Mouse (Mus musculus) brain, embryonic 18.5 days (tissue): ENCODE results near the gene Cdon.

Experiments
- DNase-seq: peaks from one replicate; pipeline ENCODE4 v3.0.0-alpha.2; 2012; ENCODE audit warnings: low read depth, low spot score

The Cdon gene

DNA sequence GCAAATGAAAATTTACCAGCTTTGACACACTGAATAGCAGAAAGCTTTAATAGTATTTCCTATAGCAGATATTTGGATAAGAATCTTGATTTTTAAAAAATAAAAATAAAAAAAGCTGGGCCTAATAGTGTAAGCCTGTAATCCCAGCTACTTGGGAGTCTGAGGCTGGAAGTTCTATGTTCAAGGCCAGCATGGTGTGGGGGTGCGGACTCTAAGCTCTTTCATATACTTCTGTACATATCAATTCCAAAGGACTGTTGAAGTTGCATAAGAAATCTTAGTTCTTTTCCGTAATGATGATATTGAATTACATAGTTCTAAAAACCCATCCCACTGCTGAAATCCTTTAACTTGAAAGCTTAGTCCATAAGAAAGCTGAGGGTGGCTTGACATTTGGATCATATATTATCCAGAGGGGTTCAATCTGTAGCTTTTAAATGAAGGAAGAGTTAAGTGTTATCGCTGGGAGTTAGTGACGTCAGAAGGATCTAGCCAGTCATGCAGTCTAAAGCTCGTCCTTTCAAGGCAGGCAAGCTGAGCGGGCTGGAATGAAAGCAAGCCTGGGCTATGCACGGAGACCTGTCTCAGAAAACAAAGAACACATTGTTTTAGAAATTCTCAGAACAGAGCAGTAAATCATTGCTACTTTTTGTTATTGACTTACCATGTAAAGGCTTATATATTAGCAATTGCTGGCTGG, 72.3 kb downstream of the Cdon start:
- DNase-seq = no peak

DNA sequence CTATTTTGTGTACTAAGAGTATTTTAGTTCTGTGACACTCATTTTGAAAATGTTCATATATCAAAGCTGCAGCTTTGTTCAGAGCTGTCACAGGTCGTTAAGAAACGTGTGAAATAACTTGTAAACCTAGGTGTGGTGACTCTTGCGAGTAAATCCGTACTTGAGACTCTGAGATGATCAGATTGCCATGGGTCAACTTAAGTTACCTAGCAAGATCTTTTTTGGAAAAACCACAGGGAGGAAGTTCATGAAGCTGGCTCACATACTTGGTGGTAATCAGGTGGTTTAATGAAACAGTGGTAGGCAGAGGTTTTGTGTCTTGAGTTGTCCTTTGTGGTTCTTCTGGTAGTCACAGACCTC, 72.8 kb downstream of the Cdon start:
- DNase-seq = no peak

DNA sequence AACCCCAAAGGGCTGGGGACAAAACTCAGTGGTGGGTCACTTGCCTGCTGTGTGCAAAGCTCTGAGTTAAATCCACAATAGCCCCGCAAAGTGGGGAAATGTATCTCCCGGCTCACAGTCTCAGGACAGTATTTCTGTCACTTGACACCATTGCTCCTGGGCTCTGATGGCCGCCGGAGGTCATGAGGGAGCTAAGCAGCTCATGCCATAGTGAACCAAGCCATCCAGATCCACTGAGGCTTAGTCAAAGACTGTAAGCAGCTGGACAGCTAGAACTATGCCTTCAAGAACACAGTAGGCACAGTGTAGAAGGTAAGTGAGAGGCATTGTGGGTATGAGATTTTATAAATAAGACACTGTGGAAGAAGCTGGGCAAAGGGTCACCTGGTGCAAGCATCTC, 74.0 kb downstream of the Cdon start:
- DNase-seq = no peak

DNA sequence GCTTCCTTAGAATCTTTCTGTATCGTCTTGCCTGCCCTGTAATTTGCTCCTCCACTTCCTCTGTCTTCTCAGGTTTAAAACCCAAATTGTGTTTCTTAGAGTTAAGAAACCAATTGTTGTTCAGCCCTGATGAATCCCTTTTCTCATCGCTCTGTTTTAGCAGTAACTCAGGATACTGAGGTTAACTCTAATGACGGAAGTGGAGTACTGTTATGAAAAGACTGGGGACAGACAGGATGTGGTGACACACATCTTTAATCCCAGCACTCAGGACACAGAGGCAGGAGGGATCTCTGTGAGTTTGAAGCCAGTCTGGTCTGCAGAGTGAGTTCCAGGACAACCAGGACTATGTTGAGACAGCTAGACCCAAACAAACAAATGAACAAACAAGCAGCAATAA, 74.5 kb downstream of the Cdon start:
- no peak for DNase-seq

DNA sequence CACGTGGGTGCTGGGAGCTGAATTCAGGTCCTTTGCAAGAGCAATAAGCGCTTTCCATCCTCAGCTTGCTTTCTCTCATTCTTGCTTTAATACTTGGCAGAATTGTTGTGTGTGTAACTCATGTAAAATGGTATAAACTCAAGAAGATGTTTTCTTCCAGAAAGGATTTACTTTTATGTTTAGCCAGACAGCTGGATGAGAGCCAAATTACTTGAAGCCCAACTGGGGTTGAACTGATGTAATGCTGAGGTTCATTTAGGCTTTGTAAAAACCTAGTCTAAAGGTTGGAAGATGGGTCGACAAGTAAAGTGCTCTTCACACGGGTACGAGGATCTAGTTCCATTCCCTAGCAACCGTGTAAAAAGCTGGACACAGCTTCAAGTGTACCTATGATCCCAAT, 79.0 kb downstream of the Cdon start:
- no peak for DNase-seq

DNA sequence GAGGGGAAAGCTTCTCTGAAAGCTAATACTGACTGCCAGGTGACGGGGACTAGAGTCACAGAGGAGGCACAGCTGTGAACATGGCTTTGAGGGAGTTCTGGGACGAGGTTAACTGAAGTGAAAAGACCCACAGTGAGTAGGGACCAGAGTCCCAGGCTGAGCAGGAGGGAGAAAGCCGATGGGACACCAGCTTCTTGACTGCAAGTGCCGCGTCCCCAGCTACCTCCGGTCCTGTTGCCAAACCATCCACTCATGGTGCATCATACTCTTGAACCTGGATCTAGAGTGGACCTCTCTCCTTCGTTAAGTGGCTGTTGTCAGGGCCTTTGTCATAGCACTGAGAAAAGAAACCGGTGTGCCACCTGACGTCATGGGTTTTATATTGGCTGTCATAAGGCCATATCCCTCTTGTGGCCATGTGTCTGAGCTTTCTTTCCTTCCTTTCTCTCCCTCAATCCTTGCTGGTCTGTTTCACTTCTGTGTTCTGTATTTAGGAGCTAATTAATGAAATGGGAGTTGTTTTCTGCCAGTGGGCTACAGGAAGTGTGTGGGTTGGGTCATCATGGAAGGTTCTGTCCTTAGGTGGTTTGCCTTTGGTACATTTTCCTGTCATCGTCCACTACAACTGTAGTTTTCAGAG, 81.6 kb downstream of the Cdon start:
- no peak for DNase-seq

DNA sequence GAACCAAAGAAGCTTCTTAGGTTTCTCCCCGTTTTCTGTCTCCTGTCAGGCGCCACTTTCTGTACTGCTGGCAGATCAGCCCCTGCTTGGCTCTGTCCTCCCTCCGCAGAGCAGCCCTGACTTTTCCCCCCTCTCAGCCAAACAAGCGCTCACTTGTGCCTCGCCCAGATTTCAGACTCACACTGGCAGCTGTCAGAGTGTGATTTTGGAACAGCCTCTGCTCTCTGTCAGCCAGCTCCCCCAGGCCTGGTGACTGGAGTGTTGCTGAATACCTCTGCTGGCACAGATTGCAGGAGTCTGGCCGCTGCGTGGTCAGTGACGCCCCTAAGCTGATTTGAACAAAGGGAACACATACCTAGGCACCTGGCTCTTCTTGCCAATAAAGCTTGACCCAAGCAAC, 87.3 kb downstream of the Cdon start:
- DNase-seq = peak; percentile 51

DNA sequence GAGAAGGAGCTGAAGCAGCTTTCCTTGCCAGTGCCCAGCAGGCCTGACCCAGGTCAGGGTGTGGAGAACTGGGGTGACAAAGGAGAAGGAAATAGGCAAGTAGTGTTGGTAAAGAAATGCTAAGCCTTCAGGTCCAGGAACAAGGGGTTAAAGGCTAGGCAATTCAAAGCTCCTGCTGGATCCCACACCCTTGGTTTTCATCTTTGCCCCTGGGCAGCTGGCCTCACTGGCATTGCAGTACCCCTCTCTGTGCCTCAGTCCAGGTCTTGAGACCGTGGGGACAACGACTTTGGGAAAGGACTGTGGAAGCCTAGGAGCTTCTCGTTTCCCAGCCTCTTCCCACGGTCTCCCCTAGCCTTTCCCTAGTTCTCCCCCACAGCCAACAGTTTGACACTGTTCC, 93.0 kb downstream of the Cdon start:
- DNase-seq = no peak

DNA sequence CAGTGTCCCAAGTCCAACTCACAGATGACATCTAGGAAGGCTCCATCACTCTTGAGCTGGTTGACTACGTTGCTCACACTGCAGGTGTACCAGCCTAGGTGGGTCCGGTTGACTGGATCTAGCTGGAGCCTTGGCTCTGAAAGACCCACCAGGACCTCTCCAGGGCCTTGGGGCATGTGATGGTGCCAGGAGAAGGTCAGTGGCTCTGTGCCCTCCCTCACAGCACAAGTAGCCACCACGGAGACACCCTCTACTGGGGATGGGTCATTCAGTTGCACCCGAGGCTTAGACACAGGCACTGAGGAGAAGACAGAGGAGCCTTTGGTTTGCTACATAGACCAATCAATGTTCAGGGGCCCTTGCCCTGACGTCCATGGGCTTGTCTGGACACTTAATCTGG, 95.3 kb downstream of the Cdon start:
- no peak for DNase-seq

DNA sequence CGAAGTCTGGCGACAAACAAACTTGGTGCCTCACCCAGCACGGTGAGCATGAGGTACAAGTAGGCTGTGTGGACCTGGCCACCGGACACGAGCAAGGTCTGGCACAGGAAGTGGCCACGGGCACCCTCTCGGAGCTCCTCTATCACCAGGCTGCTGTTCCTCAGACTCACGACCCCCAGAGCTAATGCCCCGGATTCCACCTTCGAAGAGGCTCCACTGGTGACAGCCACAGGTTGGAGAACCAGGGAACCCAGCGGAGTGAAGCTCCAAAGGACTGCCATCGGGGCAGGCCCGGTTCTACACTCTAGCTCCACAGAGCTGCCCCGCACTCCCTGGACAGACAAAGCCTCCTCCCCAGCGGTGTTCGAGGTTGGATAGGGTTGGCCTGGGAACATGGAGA, 95.8 kb downstream of the Cdon start:
- DNase-seq = no peak

DNA sequence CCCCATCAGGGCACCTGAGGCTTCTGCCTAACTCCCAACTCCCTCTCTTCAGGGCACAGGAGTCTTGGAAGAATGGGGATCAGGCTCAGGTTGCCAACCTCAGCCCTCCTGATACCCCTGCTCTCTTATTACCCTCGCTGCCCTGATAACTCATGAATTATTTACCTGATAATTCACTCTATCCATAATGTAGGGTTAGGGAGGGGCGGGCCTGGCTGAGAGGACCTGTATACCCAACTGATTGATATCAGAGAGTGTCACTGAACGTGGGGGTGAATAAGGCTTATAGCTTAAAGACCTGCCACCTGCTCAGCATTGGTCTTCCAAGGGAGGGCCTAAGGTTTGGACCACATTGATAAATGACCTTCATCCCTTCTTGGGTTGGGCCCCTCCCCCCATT, 97.2 kb downstream of the Cdon start, which contains the start of gene Gm1113:
TSS of gene Gm1113 (minus strand) at position 101 of the 400 bp plus-strand sequence.
- DNase-seq = no peak

DNA sequence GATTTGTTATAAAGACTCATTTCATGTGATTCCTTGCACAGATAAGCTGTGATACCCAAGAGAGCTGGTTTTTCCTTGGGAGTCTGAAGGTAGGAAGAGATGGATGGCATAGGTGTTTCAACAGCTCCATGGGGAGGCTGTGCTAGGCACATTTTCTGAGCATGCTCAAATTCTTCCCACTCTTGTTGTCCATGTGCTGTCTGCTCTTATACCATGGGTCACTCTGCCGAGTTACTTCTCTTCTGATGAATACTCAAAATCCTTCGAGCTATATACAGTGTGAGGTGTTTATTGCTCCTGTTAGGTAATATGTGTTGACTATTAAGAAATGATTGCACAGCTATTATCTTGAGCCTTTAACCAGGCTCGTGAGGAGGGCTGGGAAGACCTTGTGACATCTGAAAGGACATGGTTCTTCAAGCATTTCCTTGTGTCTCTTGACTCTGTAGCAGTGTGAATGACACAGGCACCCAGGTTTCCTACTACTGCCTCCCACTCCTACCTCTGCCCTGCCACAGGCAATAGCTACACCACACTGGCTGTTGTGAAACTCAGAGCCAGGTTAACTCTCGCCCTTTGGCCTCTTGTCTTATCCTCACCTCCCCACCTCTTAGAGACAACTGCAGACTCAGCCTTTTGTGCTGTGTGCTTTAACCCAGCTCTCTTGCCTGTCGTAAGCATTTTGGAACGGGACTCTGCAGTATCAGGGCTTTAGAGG, 99.9 kb downstream of the Cdon start:
- DNase-seq = no peak

DNA sequence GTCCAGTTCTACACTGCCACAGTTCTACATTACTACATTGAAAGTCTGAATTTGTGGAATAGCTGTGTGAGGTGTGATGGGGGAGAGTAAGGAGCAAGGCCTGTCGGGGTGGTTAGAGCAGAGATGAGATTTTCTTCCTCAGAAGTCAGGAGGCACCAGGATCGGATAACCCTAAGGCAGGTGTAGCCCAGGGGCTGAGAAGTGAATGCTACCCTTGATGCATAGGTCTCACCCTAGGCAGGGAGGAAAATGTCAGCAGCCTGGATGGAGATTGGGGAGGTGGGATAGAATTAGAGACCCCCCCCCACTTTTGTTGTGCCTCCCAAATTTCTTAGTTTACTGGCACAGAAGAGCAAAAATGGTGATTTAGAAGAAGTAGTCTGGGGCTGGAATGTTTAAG, 101.3 kb downstream of the Cdon start:
- no peak for DNase-seq

DNA sequence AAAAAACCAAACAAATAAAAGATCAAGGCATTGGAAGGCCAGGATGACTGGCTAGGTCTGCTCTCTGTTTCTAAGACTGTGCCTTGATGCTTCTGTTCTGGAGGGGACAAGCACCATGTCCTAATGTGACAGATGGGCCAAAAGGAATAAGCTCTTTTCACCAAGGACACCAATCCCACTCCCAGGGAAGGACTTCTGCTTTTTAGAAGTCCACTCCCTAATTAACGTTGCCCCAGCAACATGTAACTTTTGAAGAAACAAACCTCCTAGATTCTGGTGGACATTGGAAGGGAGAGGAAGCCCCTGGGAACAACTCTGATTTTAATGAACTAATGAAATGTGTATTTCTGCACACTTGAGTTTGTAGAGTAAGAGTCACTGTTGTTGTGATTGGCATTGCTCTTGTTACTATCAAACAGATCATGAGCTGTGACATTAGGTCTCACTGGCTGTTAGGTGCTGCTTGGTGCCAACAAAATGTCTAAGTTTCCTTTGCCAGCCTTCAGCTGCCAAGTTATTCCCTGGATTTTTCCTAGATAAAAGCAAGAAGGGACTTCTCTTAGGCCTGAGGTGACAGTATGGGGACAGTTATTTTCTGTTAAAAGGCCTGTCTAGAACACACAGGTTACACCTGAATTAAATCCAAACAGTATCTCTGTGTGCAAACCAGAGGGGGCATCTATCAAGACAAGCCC, 102.0 kb downstream of the Cdon start:
- no peak for DNase-seq

DNA sequence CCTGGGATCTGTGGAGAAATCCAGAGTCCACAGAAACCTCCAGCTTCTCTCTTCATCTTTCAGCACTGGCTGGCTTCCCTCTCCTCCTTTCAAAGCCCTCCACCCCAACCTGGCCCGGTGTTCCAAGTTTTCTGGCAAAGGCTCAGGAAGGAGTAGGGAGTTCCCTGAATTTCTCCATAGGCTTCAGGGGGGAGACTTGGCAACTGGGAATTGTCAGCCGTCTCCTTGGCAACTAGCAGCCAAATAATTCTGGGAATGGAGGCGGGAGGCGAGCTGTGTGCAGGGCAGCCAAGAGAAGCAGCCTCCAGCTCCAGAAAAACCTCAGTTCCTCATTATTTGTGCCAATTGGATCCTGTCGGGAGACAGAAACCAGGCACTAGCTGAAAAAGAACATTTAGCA, 102.6 kb downstream of the Cdon start:
- peak; percentile 56 for DNase-seq

DNA sequence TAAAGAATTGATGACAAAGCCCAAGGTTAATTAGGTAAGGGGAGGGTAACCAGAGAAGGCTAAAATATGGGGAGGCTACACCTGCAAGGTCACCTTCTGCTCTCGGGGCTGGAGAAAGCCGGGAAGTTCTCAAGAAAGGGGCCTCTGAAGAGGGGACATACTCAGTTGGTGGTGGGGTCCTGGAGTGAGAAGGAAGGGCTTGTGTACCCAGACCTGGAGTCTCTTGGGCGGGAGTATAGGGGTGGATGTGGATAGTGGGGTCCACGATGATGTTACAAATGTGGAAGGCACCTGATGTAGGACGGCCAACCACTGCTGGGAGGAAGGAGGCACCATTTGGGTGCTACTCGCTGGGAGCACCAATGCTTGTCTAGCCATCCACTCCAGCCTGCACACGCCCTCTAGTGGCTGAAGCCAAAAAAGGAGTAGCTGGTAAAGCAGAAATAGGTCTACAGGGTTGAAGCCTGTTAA, 103.0 kb downstream of the Cdon start:
- peak; percentile 39 for DNase-seq

DNA sequence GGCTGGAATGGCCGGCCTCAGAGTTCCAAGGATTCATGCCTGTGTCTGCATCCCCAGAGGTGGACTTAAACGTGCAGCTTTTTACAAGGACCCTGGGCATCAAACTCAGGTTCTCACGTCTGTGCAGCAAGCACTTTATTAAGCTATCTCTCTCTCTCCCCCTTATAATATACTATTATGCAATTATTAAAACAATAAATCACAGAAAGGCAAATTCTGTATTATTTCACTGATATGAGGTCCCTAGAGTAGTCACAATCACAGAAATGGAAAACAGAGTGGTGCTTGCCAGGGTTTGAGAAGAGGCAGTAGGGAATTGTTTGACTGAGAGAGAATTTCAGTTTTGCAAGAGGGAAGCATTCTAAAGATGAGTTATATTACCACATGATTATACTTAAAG, 108.2 kb downstream of the Cdon start:
- no peak for DNase-seq

DNA sequence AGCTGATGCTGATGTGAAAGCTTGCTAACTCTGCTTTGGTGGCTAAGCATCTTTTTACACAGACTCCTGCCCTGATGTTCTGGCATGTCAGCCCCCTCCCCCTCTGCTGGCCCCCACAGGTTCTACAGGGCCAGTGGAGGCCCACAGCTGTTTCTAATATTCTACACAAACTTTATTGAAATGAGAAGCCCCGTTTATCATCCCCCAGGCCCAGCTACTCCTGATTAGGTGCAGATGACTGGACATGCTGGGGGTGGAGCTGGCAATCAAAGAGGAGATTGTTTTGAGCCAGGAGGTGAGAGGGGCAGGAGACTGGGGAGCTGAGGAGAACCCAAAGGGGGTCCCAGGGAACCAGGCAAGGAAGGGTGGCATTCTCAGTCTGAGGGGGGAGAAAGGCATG, 108.9 kb downstream of the Cdon start:
- DNase-seq = no peak

DNA sequence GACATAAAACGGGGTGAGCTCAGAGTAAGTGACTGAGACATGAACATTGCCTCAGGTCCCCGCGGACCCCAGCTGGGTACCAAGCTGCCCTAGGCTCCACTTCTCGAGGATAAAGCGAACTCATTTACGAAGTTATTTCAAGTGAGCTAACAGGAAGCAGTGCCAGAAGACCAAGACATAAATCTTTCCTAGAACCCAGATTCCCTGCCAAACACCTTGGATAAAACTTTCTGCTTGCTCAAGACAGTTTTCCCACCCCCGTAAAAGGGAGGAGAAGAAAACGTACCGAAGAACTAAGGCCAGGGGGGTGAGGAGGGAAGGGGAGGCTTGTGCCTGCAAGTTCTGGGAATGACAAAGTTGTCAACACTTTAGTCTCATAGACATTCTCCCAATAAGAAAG, 112.3 kb downstream of the Cdon start:
- no peak for DNase-seq

DNA sequence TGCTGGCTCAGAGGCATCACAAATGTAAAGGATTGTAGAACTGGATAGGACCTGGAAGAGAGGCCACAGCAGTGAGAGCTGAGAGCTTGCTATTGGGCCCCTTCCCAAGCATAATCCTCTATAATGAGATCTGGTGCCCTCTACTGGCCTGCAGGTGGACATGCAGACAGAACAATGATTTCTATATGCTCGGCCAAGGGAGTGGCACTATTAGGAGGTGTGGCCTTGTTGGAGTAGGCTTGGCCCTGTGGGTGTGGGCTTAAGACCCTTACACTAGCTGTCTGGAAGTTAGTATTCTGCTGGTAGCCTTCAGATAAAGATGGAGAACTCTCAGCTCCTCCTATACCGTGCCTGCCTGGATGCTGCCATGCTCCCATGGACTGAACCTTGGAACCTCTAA, 114.2 kb downstream of the Cdon start:
- DNase-seq = peak; percentile 26

DNA sequence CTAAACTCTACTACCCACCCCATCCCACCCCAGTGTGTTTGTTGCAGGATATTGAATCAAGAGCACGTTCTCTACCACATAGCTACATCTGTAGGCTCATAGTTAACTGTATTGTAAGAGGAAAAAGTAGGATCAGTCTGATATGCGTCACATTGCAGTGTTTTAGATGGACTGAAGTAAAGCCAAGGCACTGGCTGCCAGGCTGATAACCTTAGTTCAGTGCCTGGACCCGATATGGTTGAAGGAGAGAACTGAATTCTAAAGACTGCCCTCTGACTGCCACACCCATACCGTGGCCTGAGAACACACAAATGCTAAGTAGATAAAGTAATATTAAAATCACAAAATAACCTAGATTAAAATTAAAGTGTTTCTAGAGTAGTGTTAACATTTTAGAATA, 114.9 kb downstream of the Cdon start:
- DNase-seq = no peak

DNA sequence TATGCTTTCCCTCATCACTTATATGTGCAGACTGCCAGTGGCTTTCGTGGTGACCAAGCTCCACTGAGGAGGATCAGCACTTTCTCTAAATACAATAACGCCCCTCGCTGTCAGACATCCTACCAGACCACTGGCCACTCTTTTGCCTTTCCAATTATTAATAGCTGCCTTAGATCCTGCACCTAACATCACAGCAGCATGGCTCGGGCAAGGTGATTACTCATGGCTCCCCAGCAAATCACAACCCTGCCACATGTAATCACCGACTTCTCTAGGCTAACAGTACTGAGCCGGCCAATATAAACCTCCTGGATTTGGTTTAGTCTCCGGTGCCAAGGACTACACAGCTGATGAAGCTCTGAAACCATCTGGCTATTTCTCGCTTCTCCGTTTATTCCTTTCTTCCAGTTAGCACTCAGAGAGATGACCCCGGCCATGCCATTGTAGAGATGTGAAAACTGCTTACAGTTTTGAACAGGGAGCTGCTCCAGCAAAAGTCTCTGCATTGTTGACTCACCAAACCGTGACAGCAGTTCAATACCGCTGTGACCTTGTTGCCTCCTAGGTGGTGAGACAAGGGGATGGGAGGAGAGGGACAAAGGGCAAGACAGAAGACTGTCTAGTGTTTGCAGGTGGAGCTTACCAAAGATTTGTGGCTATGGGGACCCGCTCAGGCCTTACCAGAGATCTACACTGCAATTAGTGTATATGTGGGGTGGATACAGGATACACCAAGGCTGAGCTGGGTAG, 118.2 kb downstream of the Cdon start:
- no peak for DNase-seq
